Mouse (Mus musculus) olfactory bulb, adult 2 months (tissue): ENCODE results near the gene 4933434E20Rik.

Experiments used
- CTCF ChIP-seq: fragments of 200-500 bp; IDR thresholded peaks from 2 replicates; pipeline ENCODE4 v1.5.1; 2012; ENCODE audit warnings: low read depth, mild to moderate bottlenecking, low read length, moderate library complexity; ENCODE audit not compliant: insufficient read depth
- POLR2A ChIP-seq: fragments of 200-500 bp; IDR thresholded peaks from 2 replicates; pipeline ENCODE4 v1.6.1; 2012; ENCODE audit warnings: mild to moderate bottlenecking, low read depth, low read length, moderate library complexity; ENCODE audit not compliant: insufficient read depth

GRCm38 (mm10) chr3:90115526-90115925, 64.1 kb downstream of the 4933434E20Rik start:
- no peak for TF ChIP-seq POLR2A
- no peak for TF ChIP-seq CTCF
